Mouse (Mus musculus) monocyte, adult 5-6 weeks (primary cell): Measurements from ENCODE around the gene Iqgap2. TPM values are rescaled to one million over a fixed set of nuclear protein-coding genes. Genes with fewer than 3 reads are reported as not detected.

Experiments
- ATAC-seq: fragments of 153-309, 156-312 bp; replicated peaks from 2 replicates; pipeline ENCODE4 v1.8.0; 2017; ENCODE audit warnings: mild to moderate bottlenecking; ENCODE audit not compliant: low TSS enrichment, insufficient number of reproducible peaks, severe bottlenecking, poor library complexity, low FRiP score
- total RNA-seq: library from RNA; stranded (forward); fragments of 200-1000, 200-491, 200-594 nt; gene quantifications from 3 replicates; pipeline ENCODE4 v1.2.3, GENCODE M21; 2017

Iqgap2 gene
- total RNA-seq: 51.2 to 86.8 TPM (median 55.9 TPM) in 3 replicates

DNA sequence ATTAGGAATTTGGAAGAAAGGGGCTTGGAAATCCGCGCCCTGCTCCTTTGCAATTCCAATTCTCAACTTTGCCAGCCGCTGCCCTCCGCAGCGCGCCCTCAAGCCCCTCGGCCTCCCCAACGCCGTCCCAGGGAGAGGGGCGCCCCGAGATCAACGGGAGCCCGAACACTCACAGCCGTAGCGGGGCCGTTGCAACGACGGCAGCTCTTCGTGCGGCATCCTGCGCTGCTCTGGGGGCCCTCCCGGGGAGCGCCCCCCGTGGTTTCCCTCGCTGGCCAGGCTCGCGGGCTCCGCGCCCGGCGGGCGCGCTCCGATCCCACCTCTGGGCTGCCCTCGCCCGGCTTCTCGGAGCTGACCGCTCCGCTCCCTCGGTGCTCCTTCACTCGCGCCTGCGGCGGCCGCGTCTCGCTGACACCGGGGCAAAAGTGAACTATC lies at the start of gene Iqgap2:
Gene Iqgap2 (minus strand): TSS at position 432 of the 435 bp plus-strand sequence.
- no peak for ATAC-seq

- no peak for ATAC-seq
Measured at GRCm38 (mm10) chr13:95940811-95941210, 49.1 kb upstream of the Iqgap2 start.

- ATAC-seq: no peak
Measured at GRCm38 (mm10) chr13:95924201-95924621, 32.5 kb upstream of the Iqgap2 start.

- ATAC-seq: no peak
Measured at GRCm38 (mm10) chr13:95922626-95923025, 30.9 kb upstream of the Iqgap2 start.

DNA sequence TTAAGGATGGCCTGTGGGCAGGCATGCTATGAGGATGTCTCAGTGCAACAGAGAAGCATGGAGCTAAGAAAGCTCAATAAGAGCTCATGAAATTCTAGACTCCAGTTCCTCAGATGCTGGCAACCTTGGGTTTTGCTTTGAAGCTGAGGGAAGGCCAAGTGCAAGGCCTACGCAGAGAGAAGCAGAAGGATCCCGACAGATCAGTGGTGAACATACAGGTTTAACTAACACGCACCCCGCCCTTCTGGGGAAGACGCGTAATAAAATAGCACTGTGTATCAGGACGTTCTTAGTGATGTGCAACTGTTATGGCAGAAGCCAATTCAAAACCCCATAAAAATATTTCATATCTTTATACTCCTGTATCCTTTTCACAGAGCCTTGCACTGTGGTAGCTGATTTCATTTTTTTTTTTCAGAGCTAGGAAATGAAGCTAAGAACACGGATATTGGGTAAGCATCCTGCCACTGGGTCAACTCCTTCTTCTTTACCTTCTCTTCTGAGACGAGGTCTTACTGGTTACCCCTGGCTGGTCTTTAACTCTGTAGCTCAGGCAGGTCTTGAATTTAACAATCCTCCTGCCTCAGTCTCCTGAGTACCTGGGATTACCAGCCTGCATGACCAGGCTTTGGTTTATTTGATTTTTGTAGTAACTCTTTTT lies 27.0 kb upstream of the Iqgap2 start:
- ATAC-seq: no peak

GRCm38 (mm10) chr13:95913046-95913406 lies 21.3 kb upstream of the Iqgap2 start:
- peak; percentile 53 for ATAC-seq

- no peak; the same call in 1 of the 2 replicates for ATAC-seq
Measured at GRCm38 (mm10) chr13:95912157-95913045, 20.7 kb upstream of the Iqgap2 start.

DNA sequence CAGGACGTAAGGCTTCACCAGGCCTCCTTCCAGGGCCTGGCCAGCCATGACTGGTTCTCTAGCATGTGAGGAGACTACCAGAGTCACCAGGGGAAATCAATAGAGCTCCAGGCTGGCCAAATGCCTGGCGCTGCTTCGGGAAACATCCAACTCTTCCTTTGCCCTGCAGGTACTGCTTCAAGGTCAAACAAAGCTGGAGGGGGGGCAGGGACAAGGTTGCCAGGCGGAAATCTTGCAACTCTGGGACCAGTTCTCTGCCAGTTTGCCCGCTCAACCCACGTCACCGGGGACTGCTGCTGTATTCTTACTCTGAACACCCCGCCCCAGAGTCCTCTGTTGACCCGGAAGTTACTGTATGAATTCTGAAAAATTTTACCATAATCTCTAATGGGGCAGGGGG lies 18.5 kb upstream of the Iqgap2 start:
- ATAC-seq: no peak

DNA sequence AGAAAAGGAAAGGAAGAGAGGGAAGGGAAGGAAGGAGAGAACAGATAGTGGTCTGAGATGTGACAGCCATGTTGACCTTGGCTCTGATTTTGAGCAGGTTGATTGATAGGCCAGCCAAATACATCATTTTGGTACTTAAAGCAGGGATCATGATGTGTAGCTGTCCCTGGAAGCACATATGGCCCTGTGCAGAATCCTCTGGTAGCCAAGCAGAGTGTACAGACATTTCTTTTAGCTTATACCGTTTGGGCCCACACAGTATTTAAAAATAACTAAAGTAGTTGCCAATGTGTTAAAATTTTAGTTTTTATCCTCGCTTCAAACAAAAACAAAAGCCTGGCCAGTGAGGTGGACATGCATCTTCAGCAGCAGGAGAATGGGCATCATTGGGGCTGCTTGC lies 17.5 kb upstream of the Iqgap2 start:
- ATAC-seq: no peak

DNA sequence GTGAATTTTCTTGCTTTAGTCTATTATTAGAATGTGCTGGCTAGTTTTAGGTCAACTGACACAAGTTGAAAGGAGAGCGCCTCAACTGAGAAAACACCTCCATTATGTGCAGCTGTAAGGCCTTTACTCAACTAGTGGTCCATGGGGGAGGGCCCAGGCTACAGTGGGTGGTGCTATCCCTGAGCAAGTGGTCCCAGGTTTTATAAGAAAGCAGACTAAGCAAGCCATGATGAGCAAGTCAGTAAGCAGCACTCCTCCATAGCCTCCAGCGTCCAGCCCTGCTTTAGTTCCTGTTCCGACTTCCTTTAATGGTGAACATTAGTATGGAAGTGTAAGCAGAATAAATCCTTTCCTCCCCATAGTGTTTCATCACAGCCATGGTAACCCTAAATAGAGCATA lies 11.0 kb upstream of the Iqgap2 start:
- ATAC-seq: no peak

DNA sequence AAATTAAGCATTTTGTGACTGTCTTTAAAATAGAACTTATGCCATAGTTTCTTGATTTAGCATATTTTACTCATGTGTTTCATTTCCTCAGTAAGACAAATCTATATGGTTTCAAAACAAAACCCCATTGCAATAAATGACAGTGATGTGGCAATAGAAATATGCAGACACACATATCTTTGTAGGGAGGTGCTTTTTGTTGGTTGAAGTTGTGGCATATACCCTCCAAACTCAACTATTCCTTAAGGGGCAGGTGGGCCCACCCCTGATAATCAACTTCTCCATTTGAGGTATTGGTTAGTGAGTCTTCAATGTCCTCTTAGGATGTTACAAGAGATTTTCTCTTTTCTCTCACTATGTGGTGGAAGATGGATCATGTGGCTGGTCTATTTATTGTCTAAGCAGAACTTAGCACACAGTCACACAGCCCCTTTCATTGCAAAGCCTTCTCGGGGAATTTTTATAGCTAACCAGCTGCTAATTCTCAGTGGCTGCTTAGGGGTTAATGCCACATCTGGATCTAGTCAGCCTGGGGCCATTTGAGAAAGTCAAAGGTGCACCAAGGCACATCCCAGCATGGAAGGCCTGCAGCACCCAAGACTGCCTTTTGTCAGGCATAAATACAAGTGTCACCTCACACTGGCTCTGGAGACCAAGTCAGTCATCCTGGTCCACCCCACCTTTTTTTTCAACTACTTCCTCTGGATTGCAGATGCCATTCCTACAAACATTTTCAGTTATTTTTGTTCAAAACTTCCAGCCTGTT lies 8.3 kb upstream of the Iqgap2 start:
- ATAC-seq: no peak

DNA sequence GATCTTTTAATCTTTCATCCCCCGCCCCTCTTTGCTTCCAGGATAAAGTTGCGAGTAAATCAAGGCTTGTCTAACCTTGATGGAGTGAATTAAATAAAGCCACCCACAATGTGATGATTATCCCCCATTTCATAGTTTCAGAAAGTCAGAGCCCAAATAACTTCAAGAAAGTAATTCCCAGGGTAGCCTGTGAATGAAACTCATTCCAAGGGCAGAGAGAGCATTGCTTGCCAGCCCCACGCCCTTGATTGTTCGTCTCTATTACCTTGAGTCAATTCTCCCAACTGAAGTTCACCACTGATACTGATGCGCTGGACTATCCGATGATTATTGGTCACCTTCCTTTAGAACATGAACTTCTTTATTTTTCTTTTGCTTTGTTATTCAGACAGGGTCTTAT lies 4.8 kb upstream of the Iqgap2 start:
- no peak for ATAC-seq

DNA sequence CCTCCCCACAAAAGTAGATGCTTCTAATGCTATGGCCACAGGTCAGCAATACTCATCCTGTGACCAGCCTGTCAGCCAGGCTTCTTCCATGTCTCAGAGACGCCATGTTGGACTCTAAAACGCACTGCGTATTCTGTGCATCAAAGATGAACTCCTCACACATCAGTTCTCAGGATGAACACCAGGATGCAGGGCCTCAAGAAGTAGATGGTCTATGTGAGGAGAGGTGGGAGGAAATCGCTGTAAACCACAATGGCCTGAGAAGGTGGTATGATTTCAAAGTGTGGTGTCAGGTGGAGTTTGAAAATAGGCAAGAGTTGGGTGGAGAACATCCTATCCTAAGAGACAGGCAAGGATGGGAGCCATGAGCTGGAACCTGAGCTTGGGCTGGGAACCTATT lies 1.4 kb upstream of the Iqgap2 start:
- ATAC-seq: no peak

DNA sequence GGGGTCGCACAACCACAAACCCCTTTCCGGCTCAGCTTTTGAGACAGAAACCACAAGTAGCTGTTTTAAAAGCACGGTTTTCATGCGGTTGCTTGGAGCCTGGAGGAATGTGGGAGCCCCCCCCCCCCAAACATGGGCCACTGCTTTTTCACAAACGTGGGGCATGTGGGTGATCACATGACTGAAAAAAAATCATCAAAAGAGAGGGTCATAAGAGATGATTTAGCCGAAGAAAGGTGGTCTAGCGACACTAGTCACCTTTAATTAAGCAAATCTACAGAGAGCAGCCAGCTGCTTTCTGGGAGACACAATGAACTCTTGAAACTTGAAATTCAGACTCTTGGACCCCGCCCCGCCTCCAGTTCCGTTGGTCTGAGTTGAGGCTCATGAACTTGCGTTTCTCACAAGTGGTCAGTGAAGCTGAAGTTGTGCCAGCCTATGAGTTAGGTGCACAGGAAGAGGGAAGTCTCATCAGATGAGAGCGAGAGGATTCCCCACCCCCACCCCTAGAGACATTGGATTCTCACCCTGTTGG lies 956 bp upstream of the Iqgap2 start:
- no peak for ATAC-seq

GRCm38 (mm10) chr13:95891926-95892610 lies 346 bp upstream of the Iqgap2 start:
- ATAC-seq: peak; percentile 77

- ATAC-seq: no peak
Measured at GRCm38 (mm10) chr13:95890851-95891471, 761 bp downstream of the Iqgap2 start.

DNA sequence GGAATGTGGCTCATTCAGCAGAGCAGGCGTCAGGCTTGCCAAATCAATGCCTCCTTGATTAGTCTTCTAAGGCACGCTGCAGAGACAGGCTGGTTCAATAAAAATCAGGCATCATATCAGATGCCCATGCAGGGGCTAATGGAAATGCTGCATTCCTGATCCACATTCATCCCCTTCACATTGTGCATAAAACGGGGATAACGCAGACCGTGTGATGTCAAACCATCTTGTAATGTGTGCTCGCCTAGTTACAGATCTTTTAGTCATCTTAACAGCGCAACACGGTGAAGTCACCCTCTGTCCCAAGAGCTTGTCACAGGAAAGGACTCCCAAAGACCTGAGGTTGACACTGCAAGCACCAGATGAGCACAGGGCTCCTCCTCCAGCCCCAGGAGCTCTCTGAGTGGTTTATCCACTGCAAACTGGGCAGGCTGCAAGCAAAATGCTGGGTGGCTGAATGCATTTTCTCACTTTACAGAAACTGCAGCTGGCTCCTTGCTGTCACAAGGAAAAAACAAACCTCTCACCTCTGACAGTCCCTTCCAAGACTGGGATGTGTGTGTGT lies 1.7 kb downstream of the Iqgap2 start:
- ATAC-seq: no peak

GRCm38 (mm10) chr13:95889366-95889765 lies 2.4 kb downstream of the Iqgap2 start:
- no peak for ATAC-seq
